8 mouse cellular contexts compared by ENCODE assay signal in genomic region chr3:133090247-133091120, GRCm38 (mm10). TPM values are rescaled to one million over a fixed set of nuclear protein-coding genes. Genes with fewer than 3 reads are reported as not detected.
DNase-seq lines count a peak whose midpoint lies in the region; ATAC-seq and TF ChIP-seq lines count a peak whose summit lies in the region.

No protein-coding gene starts in this region.

- H3K36me3 ChIP-seq in heart, embryonic 14.5 days (ENCODE audit: control insufficient read depth, insufficient read depth, low read length), result no peaks in the 10 kb centered on the region
- peaks cover 13% of the 10 kb centered on the region for H3K36me3 ChIP-seq in G1E (replicated peaks)
- no peaks in the 10 kb centered on the region for H3K36me3 ChIP-seq in hindbrain, embryonic 10.5 days
- no peaks in the 10 kb centered on the region for H3K36me3 ChIP-seq in midbrain, embryonic 12.5 days

- H3K9ac ChIP-seq in heart, embryonic 14.5 days (ENCODE audit: low read length), result peak overlapping the region; percentile 96
- peak overlapping the region; percentile 96 for H3K9ac ChIP-seq in midbrain, embryonic 12.5 days (replicated peaks)

- peak overlapping the region; percentile 90 to 99 for H3K4me3 ChIP-seq in heart, embryonic 14.5 days (ENCODE audit: control insufficient read depth in 1 of 2, insufficient read depth in 1 of 2, low read depth in 1 of 2, low read length in 2 of 2)
- peak overlapping the region; percentile 97 for H3K4me3 ChIP-seq in G1E (ENCODE audit: low read depth, low read length)
- peak overlapping the region; percentile 91 for H3K4me3 ChIP-seq in hindbrain, embryonic 10.5 days
- H3K4me3 ChIP-seq in midbrain, embryonic 12.5 days, result peak overlapping the region; percentile 94

- no peak for DNase-seq in heart, adult 9 months (ENCODE audit: low spot score in 2 of 2)
- no peak for DNase-seq in G1E (ENCODE audit: low spot score)
- DNase-seq in hindbrain, embryonic 10.5 days (ENCODE audit: low spot score), result no peak
- DNase-seq in ovary, adult 18-20 months (ENCODE audit: low spot score), result no peak
- no peak for DNase-seq in adrenal gland, postnatal 10 days
- no peak for DNase-seq in urinary bladder, postnatal 14 days (ENCODE audit: low spot score)

- WGBS in heart, embryonic 14.5 days, result 11% methylated on average over 11 of the region's 11 CpGs
- 12% methylated on average over 11 of the region's 11 CpGs for WGBS in hindbrain, embryonic 10.5 days
- WGBS in midbrain, embryonic 12.5 days, result 8% methylated on average over 11 of the region's 11 CpGs

- no peak for TF ChIP-seq CTCF in G1E (IDR thresholded peaks at IDR 0.05; ENCODE audit: low read depth, low read length)

- no peak for ATAC-seq in heart, embryonic 14.5 days (ENCODE audit: insufficient number of reproducible peaks, insufficient read depth, low FRiP score, low read depth)
- no peak for ATAC-seq in G1E (ENCODE audit: extremely low read depth, insufficient number of reproducible peaks, low FRiP score, poor library complexity, severe bottlenecking)
- ATAC-seq in midbrain, embryonic 12.5 days (ENCODE audit: low FRiP score, low read depth), result no peak

- no peaks in the 10 kb centered on the region for H3K9me3 ChIP-seq in heart, embryonic 14.5 days (ENCODE audit: control insufficient read depth, low read length)
- H3K9me3 ChIP-seq in G1E (replicated peaks), result no peaks in the 10 kb centered on the region
- H3K9me3 ChIP-seq in hindbrain, embryonic 10.5 days, result no peaks in the 10 kb centered on the region
- H3K9me3 ChIP-seq in midbrain, embryonic 12.5 days, result no peaks in the 10 kb centered on the region

- no peaks in the 10 kb centered on the region for H3K27me3 ChIP-seq in heart, embryonic 14.5 days (ENCODE audit: control insufficient read depth, insufficient read depth, low read length)
- no peaks in the 10 kb centered on the region for H3K27me3 ChIP-seq in G1E (ENCODE audit: insufficient read depth, low read length)
- H3K27me3 ChIP-seq in hindbrain, embryonic 10.5 days (ENCODE audit: insufficient read depth, poor library complexity, severe bottlenecking), result no peaks in the 10 kb centered on the region
- H3K27me3 ChIP-seq in midbrain, embryonic 12.5 days, result no peaks in the 10 kb centered on the region

- peaks cover 0 to 14% of the 10 kb centered on the region in 2 experiments; a peak in 2 of 4 replicates for H3K4me1 ChIP-seq in heart, embryonic 14.5 days (ENCODE audit: control insufficient read depth in 2 of 2, insufficient read depth in 2 of 2, low read length in 2 of 2)
- peaks cover 30% of the 10 kb centered on the region for H3K4me1 ChIP-seq in G1E (ENCODE audit: insufficient read depth, low read depth, low read length)
- peaks cover 25% of the 10 kb centered on the region for H3K4me1 ChIP-seq in hindbrain, embryonic 10.5 days (replicated peaks)
- peaks cover 20% of the 10 kb centered on the region for H3K4me1 ChIP-seq in midbrain, embryonic 12.5 days

- H3K4me2 ChIP-seq in heart, embryonic 14.5 days (ENCODE audit: low read length), result peak overlapping the region; percentile 68
- H3K4me2 ChIP-seq in midbrain, embryonic 12.5 days (replicated peaks), result peak overlapping the region; percentile 61

- peak overlapping the region; percentile 90 to 97 for H3K27ac ChIP-seq in heart, embryonic 14.5 days (replicated peaks in 1 of 2; ENCODE audit: control insufficient read depth in 1 of 2, insufficient read depth in 1 of 2, low read depth in 2 of 2, low read length in 2 of 2)
- H3K27ac ChIP-seq in hindbrain, embryonic 10.5 days, result peak overlapping the region; percentile 100
- H3K27ac ChIP-seq in midbrain, embryonic 12.5 days (replicated peaks), result peak overlapping the region; percentile 99; the same call in 1 of the 2 replicates

RNA-seq across cellular contexts. Expression of gene Ints12, which starts 1.2 kb away (rescaled TPM):
- polyA plus RNA-seq in heart, embryonic 14.5 days (2014; fragmentation: Nextera tagmentation; extraction: Ambion mirVana), result 10.6 and 11.9 TPM in 2 replicates
- total RNA-seq in G1E (2014; fragmentation: Nextera tagmentation) (41.6 and 50.2 TPM in 2 replicates), G1E (2017) (21.5 and 24.3 TPM in 2 replicates)
- polyA plus RNA-seq in G1E (2012), result 1.4 and 1.8 TPM in 2 replicates
- 23.2 and 24.5 TPM in 2 replicates for polyA plus RNA-seq in hindbrain, embryonic 10.5 days (2016; fragmentation: Nextera tagmentation; extraction: Ambion mirVana)
- 27.6 and 27.7 TPM in 2 replicates for polyA plus RNA-seq in midbrain, embryonic 12.5 days (2016; fragmentation: Nextera tagmentation; extraction: Ambion mirVana)
- total RNA-seq in adrenal gland, postnatal 10 days (2021), result 10 to 100 TPM; 12.2 to 12.6 TPM

RNA-seq across cellular contexts. Expression of gene Gstcd, which starts 1.3 kb away (rescaled TPM):
- polyA plus RNA-seq in heart, embryonic 14.5 days (2014; fragmentation: Nextera tagmentation; extraction: Ambion mirVana), result 4.1 and 4.9 TPM in 2 replicates
- total RNA-seq in G1E (2014; fragmentation: Nextera tagmentation), result 59.9 and 64.0 TPM in 2 replicates
- 24.5 and 24.7 TPM in 2 replicates for total RNA-seq in G1E (2017)
- 11.8 and 14.9 TPM in 2 replicates for polyA plus RNA-seq in G1E (2012)
- polyA plus RNA-seq in hindbrain, embryonic 10.5 days (2016; fragmentation: Nextera tagmentation; extraction: Ambion mirVana), result 9.0 and 9.8 TPM in 2 replicates
- 8.5 and 9.4 TPM in 2 replicates for polyA plus RNA-seq in midbrain, embryonic 12.5 days (2016; fragmentation: Nextera tagmentation; extraction: Ambion mirVana)
- total RNA-seq in adrenal gland, postnatal 10 days (2021), result 10 to 100 TPM; 12.8 to 15.8 TPM
